Mouse (Mus musculus) neutrophil, adult 59 days (primary cell): ENCODE results near the gene Nudt3. TPM values are rescaled to one million over a fixed set of nuclear protein-coding genes. Genes with fewer than 3 reads are reported as not detected.

Experiments used
- total RNA-seq, 2 experiments: library from RNA; stranded (reverse); gene quantifications; 1 replicate in 1 of 2; 2 replicates in 1 of 2; pipeline ENCODE4 v1.2.4; 2023

The Nudt3 gene
- total RNA-seq, result 10 to 100 TPM; 54.9 to 58.2 TPM

DNA sequence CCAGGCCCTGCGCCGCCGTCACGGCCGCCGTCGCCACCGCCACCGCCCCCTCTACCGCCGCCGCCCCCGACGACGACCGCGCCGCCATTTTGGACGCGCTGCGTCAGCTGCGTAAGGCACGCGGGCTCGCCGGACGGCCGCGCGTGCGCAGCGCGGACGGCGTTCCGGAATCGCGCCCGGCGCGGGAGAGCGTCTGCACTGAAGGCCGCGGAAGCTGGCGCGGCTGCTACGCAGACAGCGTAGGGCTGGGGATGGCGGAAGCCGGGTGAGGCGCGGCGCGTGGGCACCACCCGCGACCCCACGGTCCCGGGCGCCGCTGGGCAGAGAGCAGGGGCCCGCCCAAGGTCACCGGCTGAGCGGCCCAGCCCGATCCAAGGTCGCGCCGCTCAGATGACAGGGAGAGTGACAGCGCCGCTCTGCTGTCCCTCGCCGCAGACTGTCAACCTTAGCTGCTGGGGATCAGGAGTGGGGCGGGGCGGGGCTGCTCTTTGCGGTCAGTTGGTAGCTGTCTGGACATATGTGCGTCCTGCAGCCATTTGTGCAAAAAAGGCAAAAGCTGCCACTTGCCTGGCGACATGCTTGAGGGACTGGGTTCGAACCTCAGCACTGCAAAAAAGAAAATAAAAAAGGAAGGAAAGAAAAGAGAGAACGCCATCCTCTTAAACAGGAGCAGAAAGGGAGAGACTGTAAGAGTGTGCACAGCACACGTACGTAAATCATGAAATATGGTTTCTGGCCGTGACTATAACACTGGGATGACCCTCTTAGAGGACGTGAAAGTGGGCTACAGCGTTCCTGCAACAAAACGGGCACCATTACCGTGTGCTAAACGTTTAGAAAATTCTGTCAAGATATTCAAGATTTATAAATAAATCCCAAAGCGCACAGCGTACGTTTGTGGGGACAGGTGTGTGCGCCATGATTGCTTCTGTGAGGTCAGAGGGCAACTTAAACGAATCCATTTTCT is at the start of gene Nudt3:
TSS of gene Nudt3 (minus strand) at position 136 of the 967 bp plus-strand sequence.

DNA sequence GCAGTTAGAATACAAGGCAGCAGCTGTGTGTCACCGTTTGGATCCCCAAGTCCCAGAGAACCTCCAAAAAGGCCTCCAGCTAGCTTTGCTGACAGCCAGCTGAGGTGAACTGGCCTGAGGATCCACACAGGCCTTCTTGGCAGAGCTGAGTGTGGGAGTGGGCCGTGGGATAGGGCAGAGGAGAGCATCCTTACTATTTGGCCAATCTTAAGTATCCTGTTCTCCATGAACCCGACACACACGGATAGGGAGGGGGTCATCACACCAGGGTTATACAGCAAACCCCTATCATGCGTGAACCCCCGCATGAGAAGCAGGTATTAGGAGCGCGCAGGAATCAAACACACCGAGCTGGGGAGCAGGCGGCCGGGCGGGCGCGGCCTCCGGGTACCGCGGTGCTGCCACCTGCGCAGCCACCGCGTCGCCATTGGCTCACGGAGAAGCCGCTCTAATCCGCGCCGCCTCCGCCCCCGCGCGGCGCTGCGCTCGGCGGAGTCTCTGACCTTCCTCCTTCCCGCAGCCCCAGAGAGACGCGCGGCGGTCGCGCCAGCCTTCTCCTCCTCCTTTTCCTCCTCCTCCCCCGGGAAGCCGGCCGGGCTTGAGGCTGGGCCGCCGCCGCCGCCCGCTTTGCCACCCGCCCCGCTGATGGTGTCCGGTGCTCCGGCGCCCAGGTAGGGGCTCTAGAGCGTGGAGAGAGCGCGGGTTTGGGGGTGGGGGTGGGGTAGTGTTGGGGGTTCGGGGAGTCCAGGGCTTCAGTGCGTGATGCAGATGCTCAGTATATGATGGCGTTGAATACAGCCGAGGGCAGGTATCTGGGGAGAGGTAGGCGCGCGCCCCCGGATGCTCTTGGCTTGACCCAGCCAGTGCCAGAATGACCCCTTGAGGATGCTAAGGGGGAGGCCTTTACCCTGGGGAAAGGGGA is 32.1 kb upstream of the Nudt3 start, which contains the start of gene Pacsin1:
TSS of gene Pacsin1 (plus strand) at position 421 of the 922 bp plus-strand sequence.

DNA sequence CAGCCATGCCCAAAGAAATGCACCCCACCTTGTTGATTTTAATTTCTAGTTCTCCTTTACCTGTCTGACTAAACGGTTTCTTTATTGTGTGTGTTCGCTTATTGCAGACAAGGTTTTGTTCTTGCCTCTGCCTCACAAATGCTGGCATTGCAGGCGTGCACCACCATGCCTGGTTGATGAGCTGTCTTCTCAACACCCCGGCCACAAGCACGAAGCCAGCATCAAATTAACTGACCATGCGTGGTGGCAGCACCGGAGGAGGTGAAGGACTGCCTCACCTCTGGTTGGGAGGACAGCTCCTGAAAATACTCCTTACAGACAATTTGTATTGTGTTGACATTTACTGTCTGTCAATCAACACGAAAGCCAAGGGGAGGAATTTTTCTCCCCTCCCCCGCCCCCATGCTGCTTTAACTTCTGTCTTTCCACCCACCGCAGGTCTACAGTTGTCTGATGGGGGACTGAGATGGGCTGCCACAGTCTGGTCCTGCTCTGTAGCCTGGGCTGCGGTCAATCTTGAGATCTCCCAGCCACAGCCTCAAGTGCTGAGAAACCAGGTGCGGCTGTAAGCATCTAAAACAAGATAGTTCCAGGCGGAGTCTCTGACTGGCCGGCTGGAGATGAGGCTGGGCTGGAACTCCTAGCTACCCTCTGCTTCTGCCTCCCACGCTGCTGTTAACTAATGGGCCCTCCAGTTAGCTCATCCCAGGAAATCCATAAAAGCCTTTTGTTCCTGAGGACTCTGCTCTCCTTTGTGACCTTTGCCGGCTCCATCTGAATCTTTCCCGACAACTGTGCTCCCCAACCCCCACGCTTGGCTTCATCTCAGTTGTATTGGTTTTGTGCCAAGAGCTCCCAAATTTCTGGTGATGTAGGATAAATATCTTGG is 13.1 kb upstream of the Nudt3 start, which contains the start of gene Rps10:
TSS of gene Rps10 (minus strand) at position 538 of the 889 bp plus-strand sequence.

DNA sequence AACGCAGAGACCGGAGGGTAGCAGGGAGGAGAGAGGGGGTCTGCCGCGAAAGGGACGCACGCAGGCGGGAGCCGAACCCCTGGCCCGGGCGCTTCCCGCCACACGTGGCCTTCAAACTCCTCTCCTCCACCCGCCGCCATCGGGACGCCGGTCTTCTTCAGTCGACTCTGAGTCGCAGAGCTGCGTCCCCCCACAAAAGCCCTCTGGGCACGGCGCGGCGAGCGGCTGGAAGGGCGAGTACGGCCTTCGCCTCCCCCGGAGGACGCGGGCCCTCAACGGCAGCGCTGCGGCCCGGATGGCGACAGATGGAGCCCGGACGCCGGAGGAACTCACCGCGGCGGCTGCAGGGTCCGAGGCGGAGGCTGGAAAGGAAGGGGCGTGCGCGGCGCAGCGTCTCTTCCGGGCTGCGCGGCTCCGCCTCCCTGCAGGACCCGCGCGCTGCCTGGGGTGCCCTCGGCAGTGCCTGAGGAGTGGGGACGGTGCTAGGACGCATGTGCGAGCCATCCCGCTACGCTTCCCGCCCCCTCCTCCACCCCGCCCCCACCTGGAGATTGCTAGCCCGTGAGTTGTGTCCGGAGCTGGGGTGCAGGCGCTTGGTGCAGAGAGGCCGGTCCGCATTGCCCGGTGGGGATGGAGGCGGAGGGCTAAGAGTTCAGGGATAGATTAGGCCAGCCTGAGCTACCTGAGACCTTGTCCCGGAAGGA is 11.7 kb upstream of the Nudt3 start, which contains the start of gene RPS10-NUDT3:
TSS of gene RPS10-NUDT3 (minus strand) at position 352 of the 704 bp plus-strand sequence.

DNA sequence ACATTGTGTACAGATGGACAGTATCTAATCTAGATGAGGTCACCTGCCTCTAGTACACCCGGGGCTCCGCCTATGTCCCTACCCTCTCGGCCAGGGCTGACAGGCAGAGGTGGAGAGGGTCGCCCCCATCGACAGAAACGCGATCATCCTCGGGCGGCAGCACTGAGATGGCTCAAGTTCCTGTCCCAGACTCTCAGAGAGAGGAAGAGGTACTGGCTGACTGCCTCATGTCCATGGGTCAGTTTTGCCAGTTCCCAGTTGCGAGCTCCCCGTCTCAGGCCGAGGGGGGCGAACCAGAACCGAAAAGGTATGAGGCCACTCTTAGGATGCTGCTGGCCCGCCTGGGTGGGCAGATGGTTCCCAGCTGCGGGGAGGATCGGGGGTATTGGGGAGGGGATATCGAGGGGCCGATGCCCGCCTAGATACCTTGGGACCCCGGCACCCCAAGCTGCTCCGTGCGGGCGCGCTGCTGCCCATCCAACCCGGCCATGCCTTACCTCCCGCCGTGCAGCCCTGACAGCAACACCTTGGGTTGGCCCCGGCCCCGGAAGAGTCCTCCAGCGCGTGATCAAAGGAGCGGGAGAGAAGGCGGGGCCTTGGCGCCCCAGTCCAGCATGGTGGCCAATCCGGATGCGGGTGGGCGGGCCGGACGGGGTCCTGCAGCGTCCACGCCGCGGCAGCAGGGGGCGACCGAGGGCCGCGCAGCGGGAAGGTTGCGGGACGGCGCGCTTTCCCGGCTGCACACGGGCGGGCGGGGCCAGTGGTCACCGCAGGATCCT is 57.9 kb downstream of the Nudt3 start, which contains the start of gene AI413582:
TSS of gene AI413582 (minus strand) at position 594 of the 779 bp plus-strand sequence.

DNA sequence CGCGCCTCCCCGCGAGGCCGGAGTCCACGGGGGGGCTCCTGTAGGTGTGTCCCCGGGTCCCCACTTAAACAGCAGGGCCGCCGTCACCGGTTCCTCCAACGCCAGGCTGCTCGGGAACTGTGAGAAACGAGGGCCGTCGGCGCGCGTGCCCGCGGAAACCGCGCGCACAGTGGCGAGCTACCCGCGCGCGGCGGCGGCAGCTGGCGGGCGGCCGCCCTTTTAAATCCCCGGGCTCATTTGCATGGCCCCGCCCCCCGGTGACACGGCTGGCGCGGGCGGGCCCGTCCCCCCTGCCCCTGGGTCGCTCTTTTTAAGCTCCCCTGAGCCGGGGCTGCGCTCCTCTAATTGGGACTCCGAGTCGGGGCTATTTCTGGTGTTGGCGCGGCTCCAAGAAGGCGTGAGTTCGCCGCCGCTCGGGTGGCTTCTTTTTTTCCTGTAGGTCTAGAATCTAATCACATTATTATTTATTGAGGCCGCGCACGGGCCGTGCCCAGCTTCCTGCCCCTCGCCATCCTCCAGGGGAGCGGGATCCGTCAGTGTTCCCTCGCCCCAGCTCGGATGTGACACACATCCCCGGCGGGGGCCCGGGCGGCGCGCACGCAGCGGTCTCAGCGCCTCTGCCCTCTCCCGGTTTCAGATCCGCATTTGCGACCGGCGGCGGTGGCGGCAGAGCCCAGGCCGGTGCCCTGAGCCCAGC is 66.8 kb downstream of the Nudt3 start, which contains the start of gene Hmga1:
TSS of gene Hmga1 (plus strand) at position 183 of the 697 bp plus-strand sequence.

Other genes starting within 250 kb of the Nudt3 start
- gene Grm4, start 102.1 kb downstream of the Nudt3 start, total RNA-seq, result under 1 TPM in 1 of 2 experiments, not detected in 1; 0.09 TPM
- 10 to 100 TPM; 63.8 to 70.1 TPM for gene Hmga1, start 67.0 kb downstream of the Nudt3 start, total RNA-seq
- 10 to 100 TPM; 30.3 to 36.6 TPM for gene AI413582, start 57.7 kb downstream of the Nudt3 start, total RNA-seq
- not detected for gene RPS10-NUDT3, start 11.7 kb upstream of the Nudt3 start, total RNA-seq
- gene Rps10, start 13.2 kb upstream of the Nudt3 start, total RNA-seq, result 100 to 1,000 TPM; 724 to 797 TPM
- under 1 TPM in 1 of 2 experiments, not detected in 1; 0.11 TPM for gene Pacsin1, start 32.0 kb upstream of the Nudt3 start, total RNA-seq
- gene Spdef, start 105.5 kb upstream of the Nudt3 start, total RNA-seq, result not detected
- gene D17Wsu92e, start 197.2 kb upstream of the Nudt3 start, total RNA-seq, result 10 to 100 TPM; 53.6 to 58.5 TPM
- 10 to 100 TPM; 68.3 to 69.9 TPM for gene Snrpc, start 214.7 kb upstream of the Nudt3 start, total RNA-seq
- gene Uhrf1bp1, start 232.9 kb upstream of the Nudt3 start, total RNA-seq, result 1 to 10 TPM; 6.8 to 7.4 TPM